Mouse (Mus musculus): ENCODE measurements around the gene Fkbp2. TPM values are rescaled to one million over a fixed set of nuclear protein-coding genes. Genes with fewer than 3 reads are reported as not detected.
A peak's percentile ranks its signal among the peaks of the same experiment; 100 is the strongest.

Gene Fkbp2
- polyA plus RNA-seq, 1 experiment from 2014 or later, result 121 TPM

DNA sequence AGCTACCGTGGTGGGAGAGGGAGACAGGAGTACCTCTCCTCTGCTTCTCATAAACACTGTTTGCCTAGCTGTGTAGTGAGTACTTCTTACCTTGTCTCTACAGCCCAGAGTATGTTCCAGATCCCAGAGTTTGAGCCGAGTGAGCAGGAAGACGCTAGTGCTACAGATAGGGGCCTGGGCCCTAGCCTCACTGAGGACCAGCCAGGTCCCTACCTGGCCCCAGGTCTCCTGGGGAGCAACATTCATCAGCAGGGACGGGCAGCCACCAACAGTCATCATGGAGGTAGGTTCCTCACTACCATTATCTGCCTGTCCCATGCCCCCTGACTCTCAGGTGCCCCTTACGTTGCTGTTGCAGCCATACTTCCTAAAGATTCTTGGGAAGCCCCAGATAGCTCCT, 37.5 kb downstream of the Fkbp2 start:
- peak overlapping the region; percentile 98 for H3K4me2 ChIP-seq
- H3K9me3 ChIP-seq, result no peaks in the 10 kb centered on the region
- 25% methylated on average over 5 of the region's 5 CpGs for WGBS
- peak overlapping the region; percentile 75 for H3K4me3 ChIP-seq
- peak overlapping the region; percentile 91 for H3K9ac ChIP-seq
- peaks cover 24% of the 10 kb centered on the region for H3K4me1 ChIP-seq
- peak overlapping the region; percentile 94 for H3K27ac ChIP-seq
- H3K36me3 ChIP-seq, result peaks cover 3% of the 10 kb centered on the region; the same call in 1 of the 2 replicates
- H3K27me3 ChIP-seq, result no peaks in the 10 kb centered on the region
- ATAC-seq (ENCODE audit: borderline replicate concordance, extremely low read depth, low FRiP score, low TSS enrichment), result peak; percentile 1; the same call in 1 of the 2 replicates

DNA sequence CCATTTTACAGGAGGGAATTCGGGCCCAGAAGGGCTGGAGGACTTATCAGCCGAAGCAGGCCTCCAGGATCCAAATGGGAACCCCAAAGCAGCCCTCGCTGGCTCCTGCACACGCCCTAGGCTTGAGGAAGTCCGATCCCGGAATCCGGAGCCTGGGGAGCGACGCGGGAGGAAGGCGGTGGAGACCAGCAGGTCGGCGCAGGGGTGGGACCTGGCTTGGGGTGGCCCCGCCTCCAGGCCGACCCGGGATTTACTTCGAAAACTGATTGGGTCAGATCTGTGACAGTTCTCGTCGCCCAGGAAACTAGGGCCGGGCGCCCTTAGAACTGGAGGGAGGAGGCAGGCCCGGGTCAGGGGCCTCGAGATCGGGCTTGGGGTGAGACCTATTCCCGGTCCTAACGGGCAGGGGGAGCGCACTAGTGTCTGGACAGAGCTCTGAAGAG, 38.0 kb downstream of the Fkbp2 start, which contains the start of gene Gpr137:
Gene Gpr137, minus strand, starts transcription at position 232 of the 443 bp plus-strand sequence.
- H3K4me3 ChIP-seq, result peak within 1 kb of the TSS; percentile 75
- under 1% methylated on average over 27 of the region's 27 CpGs for WGBS
- ATAC-seq (ENCODE audit: borderline replicate concordance, extremely low read depth, low FRiP score, low TSS enrichment), result peak; percentile 90

DNA sequence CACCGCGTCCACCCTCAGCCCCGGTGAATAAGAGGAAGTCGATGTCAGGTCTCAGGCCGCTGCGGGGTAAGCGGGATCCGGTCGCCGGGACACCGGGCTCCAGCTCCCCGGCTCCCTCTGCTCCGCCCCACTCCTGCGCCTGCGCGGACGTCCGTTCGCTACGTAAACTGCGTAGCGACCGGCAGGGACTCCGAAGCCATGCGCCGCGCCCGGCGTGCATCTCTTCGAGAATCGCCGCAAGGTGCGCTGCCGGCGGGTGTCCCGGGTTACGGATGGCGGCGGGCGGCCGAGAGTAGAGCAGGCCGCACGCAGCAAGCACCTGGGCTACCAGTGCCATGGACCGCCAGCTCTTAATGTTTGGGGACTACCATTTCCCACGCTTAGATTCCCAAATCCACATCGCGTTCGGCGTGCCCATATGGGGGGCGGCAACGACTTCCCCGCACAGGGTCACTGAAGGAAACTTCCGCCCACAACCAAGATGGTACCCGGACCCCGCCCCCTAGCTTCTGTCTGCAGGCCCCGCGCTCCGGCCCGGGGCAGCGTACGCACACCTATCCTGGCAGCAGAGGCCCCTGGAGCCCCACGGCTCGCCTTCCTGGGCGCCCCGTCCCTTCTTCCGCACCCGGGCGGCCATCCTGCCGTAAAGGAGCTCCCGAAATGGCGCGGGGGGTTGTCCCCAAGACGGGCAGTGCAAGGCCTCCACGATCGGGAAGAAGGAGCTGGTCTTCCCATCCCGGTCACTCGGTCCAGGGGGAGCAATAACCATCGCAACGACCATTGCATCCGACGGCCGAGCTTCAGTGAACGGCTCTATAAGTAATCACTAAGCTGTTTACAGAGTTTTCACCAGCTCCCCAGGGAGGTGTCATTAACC, 38.7 kb downstream of the Fkbp2 start, which contains the start of gene Bad:
Gene Bad, plus strand, starts transcription at position 490 of the 877 bp plus-strand sequence.
- peak; percentile 87 for ATAC-seq (ENCODE audit: borderline replicate concordance, extremely low read depth, low FRiP score, low TSS enrichment)
- under 1% methylated on average over 83 of the region's 83 CpGs for WGBS
- Histone ChIP-seq H3K9me3 (no peaks in the 10 kb centered on the region), H3K27ac (peak within 1 kb of the TSS; percentile 94), H3K36me3 (peaks cover under 1% of the 10 kb centered on the region; the same call in 1 of the 2 replicates), H3K27me3 (no peaks in the 10 kb centered on the region; the same call in 1 of the 2 replicates), H3K4me2 (peak within 1 kb of the TSS; percentile 98), H3K4me3 (peak within 1 kb of the TSS; percentile 75), H3K4me1 (peaks cover 24% of the 10 kb centered on the region), H3K9ac (peak within 1 kb of the TSS; percentile 91)

More for the DNA sequence above, 38.0 kb downstream of the Fkbp2 start, which contains the start of gene Gpr137:
- Histone ChIP-seq H3K27me3 (no peaks in the 10 kb centered on the region), H3K27ac (peak within 1 kb of the TSS; percentile 94), H3K36me3 (peaks cover 3% of the 10 kb centered on the region; the same call in 1 of the 2 replicates), H3K4me1 (peaks cover 24% of the 10 kb centered on the region), H3K4me2 (peak within 1 kb of the TSS; percentile 98), H3K9me3 (no peaks in the 10 kb centered on the region), H3K9ac (peak within 1 kb of the TSS; percentile 91)

DNA sequence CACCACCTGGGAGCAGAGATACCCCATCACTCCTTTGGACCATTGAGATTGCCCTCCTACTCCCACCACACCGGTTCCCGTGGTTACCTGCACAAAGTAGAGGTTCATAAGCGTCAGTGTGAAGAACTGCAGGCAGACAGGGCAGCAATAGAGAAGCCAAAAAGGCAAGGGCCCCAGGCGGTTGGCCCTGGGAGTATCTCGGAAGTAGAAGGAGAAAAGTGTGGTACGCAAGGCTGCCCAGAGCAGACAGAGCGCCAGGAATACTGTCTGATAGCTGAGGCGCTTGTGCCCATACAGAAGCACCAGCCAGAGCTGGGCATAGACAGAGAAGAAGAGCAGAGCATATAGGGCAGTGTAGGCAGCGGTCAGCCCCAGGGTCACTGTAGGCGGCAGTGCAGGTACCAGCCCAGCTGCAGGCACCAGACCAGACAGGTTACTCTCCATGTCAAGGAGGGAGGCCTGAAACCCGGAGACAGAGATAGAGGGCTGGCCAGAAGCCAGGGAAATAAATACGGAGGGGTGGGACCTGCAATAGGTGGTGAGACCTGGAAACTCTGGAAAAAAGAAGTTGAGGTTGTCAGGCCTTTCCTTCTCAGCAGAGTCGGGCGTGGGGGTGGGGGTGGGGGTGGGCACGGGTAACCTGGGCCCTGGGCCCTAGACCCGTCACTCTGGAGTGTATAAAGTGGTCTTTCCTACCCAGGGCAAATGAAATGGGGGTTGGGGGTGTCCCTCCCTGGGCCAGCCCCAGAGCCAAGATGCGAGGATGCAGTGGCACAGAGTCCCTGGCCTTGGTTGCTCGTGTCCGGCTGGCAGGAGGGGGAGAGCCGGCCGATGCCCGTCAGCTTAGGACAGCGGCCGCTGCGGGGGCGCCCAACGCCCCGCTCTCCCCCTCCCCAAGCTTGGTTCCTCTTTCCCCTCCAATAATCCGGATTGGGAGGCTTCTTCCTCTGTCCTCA, 39.6 kb downstream of the Fkbp2 start:
- Histone ChIP-seq H3K4me2 (peak overlapping the region; percentile 98), H3K27me3 (peaks cover 8% of the 10 kb centered on the region), H3K4me1 (peaks cover 24% of the 10 kb centered on the region), H3K4me3 (peak overlapping the region; percentile 75), H3K9ac (peak overlapping the region; percentile 79), H3K9me3 (no peaks in the 10 kb centered on the region), H3K27ac (peak overlapping the region; percentile 46), H3K36me3 (no peaks in the 10 kb centered on the region)
- peak; percentile 16; the same call in 1 of the 2 replicates for ATAC-seq (ENCODE audit: borderline replicate concordance, extremely low read depth, low FRiP score, low TSS enrichment)
- WGBS, result 18% methylated on average over 27 of the region's 29 CpGs

DNA sequence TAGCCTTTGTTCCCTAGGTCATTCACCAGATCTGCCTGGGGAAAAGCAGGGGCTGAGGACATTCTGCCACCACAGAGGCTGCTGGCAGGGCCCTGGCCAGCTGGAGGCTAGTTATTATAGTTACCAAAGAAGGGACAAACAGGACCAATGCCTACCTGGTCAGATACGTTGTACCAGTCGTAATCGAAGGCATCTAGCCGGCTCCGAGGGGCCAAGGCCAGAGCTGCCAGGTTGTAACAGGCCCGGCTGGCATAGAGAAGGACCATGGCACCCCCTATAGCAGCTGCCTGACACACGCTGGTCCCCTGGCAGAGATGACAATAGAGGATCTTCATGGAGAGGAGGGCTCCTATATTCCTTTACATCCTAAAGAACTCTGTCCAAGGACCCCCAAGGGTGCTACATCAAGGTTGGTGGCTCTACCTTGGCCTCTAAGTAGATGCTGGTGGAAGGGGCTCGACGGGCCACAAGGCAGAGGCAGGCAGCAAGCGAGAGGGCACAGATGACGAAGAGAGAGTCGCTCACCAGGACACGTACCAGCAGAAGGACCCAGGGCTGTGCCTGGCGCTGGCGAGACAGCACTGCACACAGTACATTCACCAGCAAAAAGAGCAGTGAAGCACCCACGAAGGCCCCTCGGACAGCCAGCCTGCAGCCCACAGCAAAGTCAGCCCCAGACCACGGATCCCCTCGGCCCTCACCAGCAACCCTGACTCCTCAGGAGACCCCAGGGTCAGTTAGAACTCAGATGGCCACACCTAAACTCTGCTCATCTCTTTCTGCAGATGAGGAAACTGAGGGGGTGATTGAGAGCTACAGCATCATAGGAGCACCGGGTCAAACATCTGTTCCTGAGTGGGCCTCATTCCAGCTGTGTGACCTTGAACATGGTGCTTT, 40.9 kb downstream of the Fkbp2 start:
- no peak overlapping the region for H3K27ac ChIP-seq
- no peak for ATAC-seq (ENCODE audit: borderline replicate concordance, extremely low read depth, low FRiP score, low TSS enrichment)
- H3K36me3 ChIP-seq, result no peaks in the 10 kb centered on the region
- H3K4me1 ChIP-seq, result peaks cover 25% of the 10 kb centered on the region
- H3K27me3 ChIP-seq, result peaks cover 21% of the 10 kb centered on the region
- H3K9ac ChIP-seq, result no peak overlapping the region
- H3K4me3 ChIP-seq, result no peak overlapping the region
- no peaks in the 10 kb centered on the region for H3K9me3 ChIP-seq
- peak overlapping the region; percentile 98; the same call in 1 of the 2 replicates for H3K4me2 ChIP-seq
- WGBS, result 90% methylated on average over 20 of the region's 20 CpGs

DNA sequence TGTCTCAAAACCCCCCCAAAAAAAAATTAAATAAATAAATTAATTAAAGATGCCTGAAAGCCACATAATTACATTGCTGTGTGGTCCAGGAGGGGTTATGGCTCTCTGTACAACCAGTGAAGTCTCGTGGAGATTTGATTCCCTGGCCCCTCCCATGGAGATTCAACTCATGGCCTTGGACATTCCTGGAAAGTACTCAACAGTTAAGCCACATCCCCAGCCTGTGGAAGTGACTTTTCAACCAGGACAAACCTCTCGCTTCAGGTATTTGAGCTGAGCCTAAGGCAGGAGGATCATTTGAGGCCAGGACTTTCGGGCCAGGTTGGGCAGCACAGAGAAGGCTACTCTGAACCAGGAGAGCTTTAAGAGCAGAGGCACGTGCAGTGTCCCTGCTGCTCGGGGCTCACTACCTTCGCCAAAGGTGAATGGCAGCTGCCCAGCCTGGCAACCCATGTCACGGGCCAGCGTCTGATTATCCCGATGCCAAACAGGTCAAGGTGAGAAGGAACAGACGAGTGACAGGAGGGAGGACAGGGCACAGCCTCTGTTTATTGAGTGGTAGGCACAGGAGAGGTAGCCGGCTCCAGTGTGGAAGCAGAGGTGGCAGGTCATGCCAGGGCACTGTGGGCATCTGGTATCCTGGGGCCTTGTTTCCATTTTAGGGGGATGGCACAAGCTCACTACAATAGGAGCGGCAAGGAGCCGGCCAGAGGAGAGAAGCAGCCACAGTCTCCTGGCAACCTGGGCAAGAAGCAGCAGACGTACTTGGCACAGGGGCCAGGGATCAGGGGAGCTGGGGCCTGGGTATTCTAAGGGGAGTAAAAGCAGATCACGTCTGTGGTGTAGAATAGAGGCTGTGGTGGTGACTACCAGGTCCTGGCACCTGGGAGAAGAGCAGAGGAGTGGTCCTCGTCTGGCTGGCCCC, 42.5 kb downstream of the Fkbp2 start:
- Histone ChIP-seq H3K27ac (no peak overlapping the region), H3K27me3 (peaks cover 36% of the 10 kb centered on the region), H3K9me3 (no peaks in the 10 kb centered on the region), H3K9ac (no peak overlapping the region), H3K4me2 (no peak overlapping the region), H3K36me3 (no peaks in the 10 kb centered on the region), H3K4me1 (peaks cover 27% of the 10 kb centered on the region), H3K4me3 (no peak overlapping the region)
- no peak for ATAC-seq (ENCODE audit: borderline replicate concordance, extremely low read depth, low FRiP score, low TSS enrichment)
- 74% methylated on average over 16 of the region's 16 CpGs for WGBS

DNA sequence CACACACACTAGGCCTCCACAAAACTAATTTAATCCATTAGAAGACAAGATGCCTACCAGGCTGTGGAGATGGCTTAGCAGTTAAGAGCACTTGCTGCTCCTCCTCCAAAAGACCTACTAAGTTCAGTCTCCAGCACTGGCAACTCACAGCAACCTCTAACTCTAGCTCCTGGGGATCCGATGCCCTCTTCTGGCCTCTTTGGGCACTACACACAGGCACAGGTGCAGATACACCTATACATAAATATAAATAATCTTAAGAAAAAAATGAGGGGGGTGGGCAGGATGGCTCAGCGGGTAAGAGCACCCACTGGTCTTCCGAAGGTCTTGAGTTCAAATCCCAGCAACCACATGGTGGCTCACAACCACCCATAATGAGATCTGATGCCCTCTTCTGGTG, 44.0 kb downstream of the Fkbp2 start:
- H3K4me3 ChIP-seq, result no peak overlapping the region
- no peaks in the 10 kb centered on the region for H3K9me3 ChIP-seq
- no peak overlapping the region for H3K27ac ChIP-seq
- H3K27me3 ChIP-seq, result peaks cover 51% of the 10 kb centered on the region
- no peaks in the 10 kb centered on the region for H3K36me3 ChIP-seq
- no peak overlapping the region for H3K4me2 ChIP-seq
- WGBS, result 18% methylated on average over 3 of the region's 3 CpGs
- H3K4me1 ChIP-seq, result peaks cover 25% of the 10 kb centered on the region
- no peak overlapping the region for H3K9ac ChIP-seq
- no peak for ATAC-seq (ENCODE audit: borderline replicate concordance, extremely low read depth, low FRiP score, low TSS enrichment)

DNA sequence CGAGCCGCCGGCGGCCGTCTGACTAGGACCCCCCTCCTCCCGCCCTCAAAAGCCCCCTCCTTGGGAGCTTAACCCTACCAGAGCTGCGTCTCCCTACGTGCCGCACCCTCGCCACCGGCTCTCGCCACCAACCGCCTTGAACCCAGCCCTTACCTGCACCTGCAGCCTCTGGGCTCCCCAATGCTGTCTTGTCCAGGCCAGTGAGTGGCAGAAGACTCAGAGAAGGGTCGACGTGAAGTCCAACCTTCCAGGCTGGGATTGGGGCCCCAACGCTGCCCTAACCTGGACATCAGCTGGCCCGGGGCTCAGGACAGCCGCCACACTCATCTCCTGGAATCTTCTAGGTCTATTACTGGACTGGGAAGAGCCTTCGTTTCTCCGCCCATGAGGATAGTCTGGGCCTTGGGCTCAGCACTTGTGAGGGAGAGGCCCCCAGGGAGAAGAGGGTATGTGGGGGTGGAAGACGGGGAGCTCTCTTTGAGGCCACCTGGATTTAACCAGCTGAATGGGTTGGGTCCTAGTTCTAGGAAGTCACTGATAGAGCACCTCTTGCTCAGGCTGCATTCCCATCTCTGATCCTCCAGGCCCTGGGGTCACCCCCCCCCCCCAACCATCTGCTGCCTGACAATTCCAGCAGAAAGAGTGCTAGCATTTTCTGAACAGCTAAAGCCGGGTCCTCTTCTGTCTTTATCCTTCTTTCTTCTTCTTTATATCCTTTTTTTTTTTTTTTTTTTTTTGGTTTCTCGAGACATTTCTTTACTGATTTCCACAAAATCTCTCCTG, 45.9 kb downstream of the Fkbp2 start, which contains the start of gene Kcnk4:
Gene Kcnk4, minus strand, starts transcription at position 321 of the 783 bp plus-strand sequence.
- peaks cover 12% of the 10 kb centered on the region for H3K4me1 ChIP-seq
- H3K27me3 ChIP-seq, result peaks cover 68% of the 10 kb centered on the region
- no peaks in the 10 kb centered on the region for H3K36me3 ChIP-seq
- no peaks in the 10 kb centered on the region for H3K9me3 ChIP-seq
- 10% methylated on average over 23 of the region's 23 CpGs for WGBS
- peak; percentile 13; the same call in 1 of the 2 replicates for ATAC-seq (ENCODE audit: borderline replicate concordance, extremely low read depth, low FRiP score, low TSS enrichment)
- H3K4me3 ChIP-seq, result peak within 1 kb of the TSS; percentile 37
- H3K4me2 ChIP-seq, result peak within 1 kb of the TSS; percentile 63
- H3K27ac ChIP-seq, result no peak within 1 kb of the TSS
- H3K9ac ChIP-seq, result peak within 1 kb of the TSS; percentile 30; the same call in 1 of the 2 replicates

DNA sequence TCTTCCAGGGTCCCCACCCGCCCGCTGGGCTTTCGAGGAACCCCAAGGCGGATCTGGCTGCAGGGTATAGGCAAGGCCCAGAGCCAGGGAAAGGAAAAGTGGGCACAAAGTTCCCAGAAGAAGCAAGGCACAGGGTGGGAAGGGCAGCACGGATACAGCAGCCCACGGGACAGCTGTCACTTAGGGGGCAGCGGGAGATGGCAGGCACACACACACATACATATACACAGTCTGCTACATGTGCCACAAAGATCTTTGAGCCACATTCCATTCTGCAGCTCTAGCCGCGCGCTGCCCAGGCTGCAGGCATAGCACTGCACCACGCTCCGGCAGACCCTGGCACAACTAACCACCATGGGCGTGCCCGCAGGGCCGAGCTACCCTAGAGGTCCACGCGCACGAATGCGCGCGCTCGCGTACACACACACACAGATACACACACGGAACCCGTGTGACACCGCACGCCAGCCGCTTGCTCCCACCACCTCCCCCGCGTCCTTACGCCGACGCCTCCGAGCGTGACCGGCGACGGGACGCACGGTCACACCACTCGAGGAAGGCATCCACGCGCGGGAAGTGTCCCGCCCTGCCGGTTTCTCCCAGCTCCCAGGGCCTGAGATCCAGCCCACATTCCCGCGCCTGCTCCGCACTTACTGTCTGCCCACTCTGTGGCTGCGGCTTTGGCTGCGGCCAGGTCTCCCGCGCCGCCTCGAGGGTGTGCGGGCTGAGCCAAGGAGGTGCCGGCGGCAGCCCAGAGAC, 46.7 kb downstream of the Fkbp2 start:
- H3K4me3 ChIP-seq, result peak overlapping the region; percentile 37
- H3K4me2 ChIP-seq, result peak overlapping the region; percentile 63
- H3K27me3 ChIP-seq, result peaks cover 75% of the 10 kb centered on the region
- no peaks in the 10 kb centered on the region for H3K36me3 ChIP-seq
- ATAC-seq (ENCODE audit: borderline replicate concordance, extremely low read depth, low FRiP score, low TSS enrichment), result peak; percentile 32; the same call in 1 of the 2 replicates
- H3K9me3 ChIP-seq, result no peaks in the 10 kb centered on the region
- peak overlapping the region; percentile 30; the same call in 1 of the 2 replicates for H3K9ac ChIP-seq
- WGBS, result 4% methylated on average over 58 of the region's 58 CpGs
- no peak overlapping the region for H3K27ac ChIP-seq
- peaks cover 12% of the 10 kb centered on the region for H3K4me1 ChIP-seq
